Mouse (Mus musculus) spleen, adult 2 months (tissue): ENCODE data around the gene Myo9a.

Experiments used
- CTCF ChIP-seq: fragments of 200-500 bp; IDR thresholded peaks from 2 replicates; pipeline ENCODE4 v1.5.1; 2011; ENCODE audit warnings: mild to moderate bottlenecking, inconsistent platforms; ENCODE audit not compliant: insufficient read depth, insufficient read length, insufficient replicate concordance; ENCODE audit errors: extremely low read depth
- POLR2A ChIP-seq: fragments of 200-500 bp; IDR thresholded peaks from 2 replicates; pipeline ENCODE4 v1.6.1; 2011; ENCODE audit warnings: low read depth, low read length, inconsistent platforms

DNA sequence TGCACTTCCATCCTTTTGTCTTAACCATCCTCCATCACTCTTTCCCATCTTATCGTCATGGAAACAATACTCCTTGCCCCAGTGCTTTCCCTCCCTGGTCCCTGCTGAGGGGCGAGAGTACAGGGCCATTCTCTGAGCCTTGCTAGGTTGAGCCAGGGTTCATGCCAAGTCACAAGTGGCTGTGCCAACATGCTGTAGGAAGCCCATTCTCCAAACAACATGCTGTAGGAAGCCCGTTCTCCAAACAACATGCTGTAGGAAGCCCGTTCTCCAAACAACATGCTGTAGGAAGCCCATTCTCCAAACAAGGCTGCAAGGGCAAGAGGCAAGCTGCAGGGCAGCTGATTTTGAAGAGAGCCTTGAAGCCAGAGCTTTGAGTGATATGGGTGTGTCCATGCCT is 32.5 kb upstream of the Myo9a start:
- TF ChIP-seq CTCF (no peak), POLR2A (no peak)
